Mouse (Mus musculus) MEL (cell line): ENCODE measurements at regions not wholly inside any gene's neighbourhood (a gene's known extent, or its start where the extent isn't known, plus 50 kb on each side); places are given as distances from the start of the nearest gene placed in this dataset.

Experiments used
- CTCF ChIP-seq, 3 experiments: IDR thresholded peaks in 2 of 3; conservative IDR thresholded peaks in 1 of 3; 2 replicates each; pipeline ENCODE4 v1.5.1; 2011 to 2012; ENCODE audit warnings: low read length in 3 of 3, low read depth in 2 of 3, mild to moderate bottlenecking in 2 of 3, improper control_type of control experiment in 1 of 3, inconsistent platforms in 1 of 3, mixed read lengths in 1 of 3, moderate library complexity in 1 of 3; ENCODE audit not compliant: control insufficient read depth in 1 of 3, insufficient read depth in 1 of 3, poor library complexity in 1 of 3, severe bottlenecking in 1 of 3
- EP300 ChIP-seq, 2 experiments: IDR thresholded peaks; 2 replicates each; pipeline ENCODE4 v1.6.1; 2011; ENCODE audit warnings: improper control_type of control experiment in 2 of 2, low read length in 2 of 2, low read depth in 1 of 2, mild to moderate bottlenecking in 1 of 2
- ETS1 ChIP-seq: IDR thresholded peaks from 2 replicates; pipeline ENCODE4 v1.6.1; 2012; ENCODE audit warnings: low read depth, mild to moderate bottlenecking, inconsistent platforms, low read length, improper control_type of control experiment, moderate library complexity
- GABPA ChIP-seq: IDR thresholded peaks from 2 replicates; pipeline ENCODE4 v1.6.1; 2012; ENCODE audit warnings: low read depth, mild to moderate bottlenecking, inconsistent platforms, low read length, improper control_type of control experiment, moderate library complexity
- HCFC1 ChIP-seq: IDR thresholded peaks from 2 replicates; pipeline ENCODE4 v1.6.1; 2012; ENCODE audit warnings: low read depth, mild to moderate bottlenecking, inconsistent platforms, low read length, improper control_type of control experiment, moderate library complexity
- MAFK ChIP-seq: IDR thresholded peaks from 2 replicates; pipeline ENCODE4 v1.6.1; 2011; ENCODE audit warnings: low read depth, mild to moderate bottlenecking, low read length, improper control_type of control experiment, borderline replicate concordance
- POLR2A ChIP-seq, 2 experiments: IDR thresholded peaks; 2 replicates each; pipeline ENCODE4 v1.6.1; 2011 to 2012; ENCODE audit warnings: low read length in 2 of 2, mild to moderate bottlenecking in 2 of 2, control low read depth in 1 of 2, improper control_type of control experiment in 1 of 2, low read depth in 1 of 2, moderate library complexity in 1 of 2; ENCODE audit not compliant: control insufficient read depth in 1 of 2, insufficient read depth in 1 of 2, poor library complexity in 1 of 2
- SMC3 ChIP-seq: IDR thresholded peaks from 2 replicates; pipeline ENCODE4 v1.6.1; 2011; ENCODE audit warnings: low read depth, low read length, improper control_type of control experiment
- USF2 ChIP-seq, 2 experiments: IDR thresholded peaks; 2 replicates each; pipeline ENCODE4 v1.6.1; 2011 to 2012; ENCODE audit warnings: improper control_type of control experiment in 2 of 2, low read length in 2 of 2, borderline replicate concordance in 1 of 2, inconsistent platforms in 1 of 2, low read depth in 1 of 2, mild to moderate bottlenecking in 1 of 2; ENCODE audit not compliant: insufficient read depth in 1 of 2
- ZC3H11A ChIP-seq: IDR thresholded peaks from 2 replicates; pipeline ENCODE4 v1.6.1; 2012; ENCODE audit warnings: low read depth, mild to moderate bottlenecking, inconsistent platforms, low read length, improper control_type of control experiment
- ZMIZ1 ChIP-seq: IDR thresholded peaks from 2 replicates; pipeline ENCODE4 v1.6.1; 2012; ENCODE audit warnings: low read depth, mild to moderate bottlenecking, inconsistent platforms, low read length, improper control_type of control experiment, moderate library complexity

- TF ChIP-seq ZC3H11A (no peak), EP300 (IDR thresholded peaks at IDR 0.05; ENCODE audit: low read depth in 1 of 2, low read length in 2 of 2) (no peak), HCFC1 (no peak), POLR2A (IDR thresholded peaks at IDR 0.05; ENCODE audit: control insufficient read depth in 1 of 2, insufficient read depth in 1 of 2, low read depth in 1 of 2, low read length in 2 of 2, poor library complexity in 1 of 2) (no peak), CTCF (IDR thresholded peaks at IDR 0.05 in 2 of 3, conservative IDR thresholded peaks at IDR 0.05 in 1 of 3; ENCODE audit: control insufficient read depth in 1 of 3, insufficient read depth in 1 of 3, low read depth in 2 of 3, low read length in 3 of 3, poor library complexity in 1 of 3, severe bottlenecking in 1 of 3) (no peak), ZMIZ1 (no peak), SMC3 (no peak), ETS1 (no peak), USF2 (IDR thresholded peaks at IDR 0.05; ENCODE audit: borderline replicate concordance in 1 of 2, insufficient read depth in 1 of 2, low read depth in 1 of 2, low read length in 2 of 2) (no peak), MAFK (no peak), GABPA (no peak)
Observed at GRCm38 (mm10) chr3:81305412-81306165, 269.4 kb downstream of the Pdgfc start.
